10 mouse cellular contexts compared by ENCODE assay signal in the genomic region with DNA sequence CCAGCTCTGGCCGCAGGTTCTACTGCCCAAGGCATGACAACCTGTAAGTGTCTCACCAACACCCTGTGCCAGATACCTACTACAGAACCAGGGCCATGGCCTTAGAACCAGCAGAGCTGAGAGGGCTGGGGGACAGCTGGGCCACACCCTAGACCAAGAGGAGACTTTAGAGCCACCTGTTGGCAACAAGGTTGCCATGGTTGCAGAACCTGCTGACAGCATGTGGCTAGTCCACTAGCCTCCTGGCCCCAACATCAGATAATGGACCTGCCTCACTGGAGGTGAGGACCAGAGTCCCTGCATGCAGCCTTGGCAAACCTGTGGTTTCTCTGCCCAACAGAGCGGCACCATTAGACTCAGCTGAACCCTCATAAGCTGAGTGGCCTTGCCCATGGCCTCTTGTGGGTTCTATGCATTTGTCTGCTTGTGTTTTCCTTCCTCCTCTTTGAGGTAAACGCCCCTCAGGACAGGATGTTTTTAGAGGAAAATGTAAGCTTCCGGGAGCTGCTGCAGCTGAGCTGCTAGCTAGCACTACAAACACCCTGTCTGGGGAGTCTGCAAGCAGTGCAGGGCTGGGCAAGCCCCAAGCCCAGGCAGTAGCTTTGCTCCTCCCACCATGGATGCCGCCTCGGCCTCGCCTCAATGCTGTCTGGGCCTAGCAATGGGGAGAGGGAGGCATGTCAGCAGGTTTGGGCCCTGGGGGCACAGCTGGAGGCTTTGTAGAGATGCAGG. TPM values are rescaled to one million over a fixed set of nuclear protein-coding genes. Genes with fewer than 3 reads are reported as not detected.
DNase-seq lines count a peak whose midpoint lies in the region; ATAC-seq and TF ChIP-seq lines count a peak whose summit lies in the region.
"Had no signal": no experiment of that assay in that cellular context is flagged by ENCODE, and none has a peak within 500 bp of the region (broad histone marks: within the 10 kb centered on the region; RNA-seq: fewer than 3 reads in every experiment).

No protein-coding gene starts in this region.

- peak; percentile 43 for DNase-seq in adrenal gland, postnatal 14 days
- no peak for DNase-seq in adrenal gland, adult 2 months
- no peak for DNase-seq in liver, adult 2 months (ENCODE audit: extremely low read depth, low read depth, low spot score)
- peak; percentile 78 to 86 for DNase-seq in thymus, postnatal 10 days (ENCODE audit: low spot score in 2 of 2)
- DNase-seq in retina, postnatal 1 day: no peak
- DNase-seq in cerebellum, postnatal 10 days: no peak
- DNase-seq: kidney, postnatal 10 days had no signal

- H3K4me1 ChIP-seq in liver, adult 2 months (ENCODE audit: control insufficient read depth, insufficient read depth, low read length): peaks cover 4% of the 10 kb centered on the region; the same call in 1 of the 2 replicates
- H3K4me1 ChIP-seq in liver, embryonic 12.5 days: peaks cover 24% of the 10 kb centered on the region; the same call in 1 of the 2 replicates
- peaks cover 71% of the 10 kb centered on the region for H3K4me1 ChIP-seq in lung, embryonic 15.5 days

- no peak for TF ChIP-seq POLR2A in liver, adult 2 months (IDR thresholded peaks at IDR 0.05; ENCODE audit: extremely low read depth, insufficient read depth, low read length)

- ATAC-seq in liver, embryonic 12.5 days: no peak
- no peak for ATAC-seq in lung, embryonic 15.5 days (ENCODE audit: borderline replicate concordance, extremely low read depth, low FRiP score, low TSS enrichment)

- no peaks in the 10 kb centered on the region for H3K9me3 ChIP-seq in liver, embryonic 12.5 days (replicated peaks)
- H3K9me3 ChIP-seq in lung, embryonic 15.5 days: no peaks in the 10 kb centered on the region

- H3K27me3 ChIP-seq in liver, adult 2 months (ENCODE audit: control insufficient read depth, insufficient read depth, low read length): no peaks in the 10 kb centered on the region
- H3K27me3 ChIP-seq in liver, embryonic 12.5 days (replicated peaks): peaks cover 4% of the 10 kb centered on the region; the same call in 1 of the 2 replicates
- H3K27me3 ChIP-seq in lung, embryonic 15.5 days: no peaks in the 10 kb centered on the region

- H3K4me3 ChIP-seq in liver, adult 2 months (ENCODE audit: insufficient read depth, low read depth, low read length): no peak overlapping the region
- H3K4me3 ChIP-seq in liver, embryonic 12.5 days: no peak overlapping the region
- no peak overlapping the region for H3K4me3 ChIP-seq in lung, embryonic 15.5 days

- H3K4me2 ChIP-seq in liver, embryonic 12.5 days: no peak overlapping the region
- H3K4me2 ChIP-seq in lung, embryonic 15.5 days: 0 out of 2 replicates have a peak overlapping the region, but pooled peaks have one; percentile 5

- 82% methylated on average over 7 of the region's 7 CpGs for WGBS in liver, adult 2 months
- WGBS in liver, embryonic 12.5 days (ENCODE audit: insufficient replicate concordance): 41% methylated on average over 7 of the region's 7 CpGs
- WGBS in lung, embryonic 15.5 days: 51% methylated on average over 7 of the region's 7 CpGs

- H3K27ac ChIP-seq in liver, adult 2 months (replicated peaks; ENCODE audit: insufficient read depth, low read depth, low read length): 0 out of 2 replicates have a peak overlapping the region, but pooled peaks have one; percentile 41
- H3K27ac ChIP-seq in liver, embryonic 12.5 days: no peak overlapping the region
- peak overlapping the region; percentile 79 for H3K27ac ChIP-seq in lung, embryonic 15.5 days

- TF ChIP-seq CTCF in liver, adult 2 months (IDR thresholded peaks at IDR 0.05; ENCODE audit: low read depth, low read length): no peak

- no peak overlapping the region for H3K9ac ChIP-seq in liver, adult 2 months (ENCODE audit: low read depth, low read length)
- no peak overlapping the region for H3K9ac ChIP-seq in liver, embryonic 12.5 days
- no peak overlapping the region for H3K9ac ChIP-seq in lung, embryonic 15.5 days

- no peaks in the 10 kb centered on the region for H3K36me3 ChIP-seq in liver, adult 2 months (ENCODE audit: control insufficient read depth, insufficient read depth, low read length)
- H3K36me3 ChIP-seq in liver, embryonic 12.5 days: no peaks in the 10 kb centered on the region
- no peaks in the 10 kb centered on the region for H3K36me3 ChIP-seq in lung, embryonic 15.5 days

- no peaks in the 10 kb centered on the region for H3K79me2 ChIP-seq in liver, adult 2 months (ENCODE audit: control insufficient read depth, insufficient read depth, low read length)

RNA-seq across cellular contexts. Expression of gene Tcf7, which starts 14.5 kb away (rescaled TPM):
- 41.6 and 78.5 TPM in 2 replicates for total RNA-seq in adrenal gland, postnatal 14 days (2021)
- 10 to 100 TPM; 32.1 to 48.6 TPM for total RNA-seq in adrenal gland, adult 2 months (2021)
- 56.1 and 60.3 TPM in 2 replicates for polyA plus RNA-seq in adrenal gland, adult 2 months (2012; rRNA removed)
- 1.1 and 1.2 TPM in 2 replicates for total RNA-seq in liver, adult 2 months (2014; rRNA removed)
- 5.7 and 7.5 TPM in 2 replicates for polyA plus RNA-seq in liver, adult 2 months (2012; rRNA removed)
- polyA plus RNA-seq in liver, embryonic 12.5 days (2016; fragmentation: Nextera tagmentation; extraction: Ambion mirVana): 3.8 and 4.4 TPM in 2 replicates
- polyA plus RNA-seq in lung, embryonic 15.5 days (2015; fragmentation: Nextera tagmentation; extraction: Ambion mirVana): 41.4 and 52.6 TPM in 2 replicates

RNA-seq across cellular contexts. Expression of gene Skp1a, which starts 36.5 kb away (rescaled TPM):
- total RNA-seq in adrenal gland, postnatal 14 days (2021): 321 and 322 TPM in 2 replicates
- total RNA-seq in adrenal gland, adult 2 months (2021): 100 to 1,000 TPM; 396 to 522 TPM
- polyA plus RNA-seq in adrenal gland, adult 2 months (2012; rRNA removed): 10.6 and 11.1 TPM in 2 replicates
- total RNA-seq in liver, adult 2 months (2014; rRNA removed): 257 and 318 TPM in 2 replicates
- polyA plus RNA-seq in liver, adult 2 months (2012; rRNA removed): 26.0 and 37.2 TPM in 2 replicates
- polyA plus RNA-seq in liver, embryonic 12.5 days (2016; fragmentation: Nextera tagmentation; extraction: Ambion mirVana): 384 and 391 TPM in 2 replicates
- polyA plus RNA-seq in lung, embryonic 15.5 days (2015; fragmentation: Nextera tagmentation; extraction: Ambion mirVana): 809 and 814 TPM in 2 replicates

RNA-seq across cellular contexts. Expression of gene Olfr1371, which starts 54.5 kb away (rescaled TPM):
- total RNA-seq in adrenal gland, postnatal 14 days (2021): not detected in 2 replicates
- not detected for total RNA-seq in adrenal gland, adult 2 months (2021)
- polyA plus RNA-seq in adrenal gland, adult 2 months (2012; rRNA removed): not detected in 2 replicates
- total RNA-seq in liver, adult 2 months (2014; rRNA removed): 0.18 TPM in 1 of 2 replicates, not detected in the other
- polyA plus RNA-seq in liver, adult 2 months (2012; rRNA removed): not detected in 2 replicates
- not detected in 2 replicates for polyA plus RNA-seq in liver, embryonic 12.5 days (2016; fragmentation: Nextera tagmentation; extraction: Ambion mirVana)
- polyA plus RNA-seq in lung, embryonic 15.5 days (2015; fragmentation: Nextera tagmentation; extraction: Ambion mirVana): not detected in 2 replicates
- polyA plus RNA-seq: brain, embryonic 14.5 days had no signal

Comparison
In these comparisons a context has a peak if more than half of its experiments do, and no peak if none do; other contexts are left out.
1. DNase-seq: peak in adrenal gland, postnatal 14 days (single experiment) and thymus, postnatal 10 days (2 of 2); none in adrenal gland, adult 2 months (single experiment), liver, adult 2 months (single experiment), retina, postnatal 1 day (single experiment) and cerebellum, postnatal 10 days (0 of 2).
2. RNA of gene Skp1a, which starts 36.5 kb away (polyA plus RNA-seq): 809 to 814 TPM in lung, embryonic 15.5 days and 384 to 391 TPM in liver, embryonic 12.5 days; 26.0 to 37.2 TPM in liver, adult 2 months and 10.6 to 11.1 TPM in adrenal gland, adult 2 months; every median in the first group is over 10 times any median in the second.